Mouse (Mus musculus) heart, embryonic 13.5 days (tissue): ENCODE measurements around the gene Nt5c1b. TPM values are rescaled to one million over a fixed set of nuclear protein-coding genes. Genes with fewer than 3 reads are reported as not detected.
A peak's percentile ranks its signal among the peaks of the same experiment; 100 is the strongest.

Source experiments
- ATAC-seq: fragments of 200-750 bp; cut with Nextera tagmentation; 2 replicates; pipeline ENCODE4 v1.8.0; 2017; ENCODE audit warnings: moderate TSS enrichment; ENCODE audit not compliant: insufficient number of reproducible peaks, low FRiP score, low TSS enrichment; ENCODE audit errors: extremely low read depth
- H3K27ac ChIP-seq: fragments of 300-500 bp; sonication (generic); replicated peaks from 2 replicates; pipeline ENCODE4 v1.5.1; 2015; ENCODE audit warnings: moderate library complexity, mild to moderate bottlenecking, inconsistent platforms
- H3K27me3 ChIP-seq: fragments of 300-500 bp; sonication (generic); replicated peaks from 2 replicates; pipeline ENCODE4 v1.6.1; 2015; ENCODE audit warnings: mild to moderate bottlenecking, inconsistent platforms
- H3K36me3 ChIP-seq: fragments of 300-500 bp; sonication (generic); 2 replicates; pipeline ENCODE4 v1.6.1; 2015; ENCODE audit warnings: mild to moderate bottlenecking, inconsistent platforms
- H3K4me1 ChIP-seq: fragments of 300-500 bp; sonication (generic); 2 replicates; pipeline ENCODE4 v1.6.1; 2015; ENCODE audit warnings: inconsistent platforms
- H3K4me2 ChIP-seq: fragments of 300-500 bp; sonication (generic); 2 replicates; pipeline ENCODE4 v1.6.1; 2015; ENCODE audit warnings: inconsistent platforms, mild to moderate bottlenecking, moderate library complexity
- H3K4me3 ChIP-seq: fragments of 300-500 bp; sonication (generic); 2 replicates; pipeline ENCODE4 v1.5.1; 2015; ENCODE audit warnings: moderate library complexity, mild to moderate bottlenecking, inconsistent platforms
- H3K9ac ChIP-seq: fragments of 300-500 bp; sonication (generic); 2 replicates; pipeline ENCODE4 v1.6.1; 2015; ENCODE audit warnings: inconsistent platforms, mild to moderate bottlenecking, moderate library complexity
- H3K9me3 ChIP-seq: fragments of 300-500 bp; sonication (generic); 2 replicates; pipeline ENCODE4 v1.6.1; 2016; ENCODE audit warnings: inconsistent platforms
- WGBS: fragments of 180-500 bp; shearing (Covaris S2); methylation state at CpG from one replicate; pipeline ENCODE4 v1.1.7; 2015; ENCODE audit warnings: mixed read lengths; 5-methylcytosine and 5-hydroxymethylcytosine counted together
- polyA plus RNA-seq: library from polyadenylated mRNA; unstranded; fragments of >200 nt; fragmentation: Nextera tagmentation; extraction: Ambion mirVana; gene quantifications from 2 replicates; pipeline ENCODE4 v1.2.1, GENCODE M21; 2015

Nt5c1b gene
- polyA plus RNA-seq: 0.10 TPM in 1 of 2 replicates, not detected in the other

- Histone ChIP-seq H3K27me3 (no peaks in the 10 kb centered on the region), H3K4me3 (no peak within 1 kb of the TSS), H3K27ac (no peak within 1 kb of the TSS), H3K4me1 (no peaks in the 10 kb centered on the region), H3K4me2 (no peak within 1 kb of the TSS), H3K9ac (no peak within 1 kb of the TSS), H3K36me3 (no peaks in the 10 kb centered on the region), H3K9me3 (no peaks in the 10 kb centered on the region)
- 69% methylated on average over 3 of the region's 3 CpGs for WGBS
- no peak for ATAC-seq
These were observed at the start of gene Nt5c1b for GRCm38 (mm10) chr12:10369673-10370072. Gene Nt5c1b, plus strand, starts transcription at chr12:10369973.

GRCm38 (mm10) chr12:10327651-10328050, 42.1 kb upstream of the Nt5c1b start:
- Histone ChIP-seq H3K4me2 (no peak overlapping the region), H3K4me3 (no peak overlapping the region), H3K27ac (no peak overlapping the region), H3K36me3 (no peaks in the 10 kb centered on the region), H3K9me3 (no peaks in the 10 kb centered on the region), H3K27me3 (no peaks in the 10 kb centered on the region), H3K4me1 (no peaks in the 10 kb centered on the region), H3K9ac (no peak overlapping the region)
- WGBS: 70% methylated on average over 10 of the region's 10 CpGs
- no peak for ATAC-seq

GRCm38 (mm10) chr12:10329460-10329859, 40.3 kb upstream of the Nt5c1b start:
- 80% methylated on average over 2 of the region's 2 CpGs for WGBS
- H3K4me2 ChIP-seq: no peak overlapping the region
- H3K36me3 ChIP-seq: no peaks in the 10 kb centered on the region
- no peak overlapping the region for H3K4me3 ChIP-seq
- H3K27ac ChIP-seq: no peak overlapping the region
- no peaks in the 10 kb centered on the region for H3K27me3 ChIP-seq
- no peaks in the 10 kb centered on the region for H3K9me3 ChIP-seq
- no peak overlapping the region for H3K9ac ChIP-seq
- no peak for ATAC-seq
- H3K4me1 ChIP-seq: no peaks in the 10 kb centered on the region

GRCm38 (mm10) chr12:10340604-10341003, 29.2 kb upstream of the Nt5c1b start:
- Histone ChIP-seq H3K4me1 (no peaks in the 10 kb centered on the region), H3K27ac (no peak overlapping the region), H3K36me3 (no peaks in the 10 kb centered on the region), H3K9me3 (no peaks in the 10 kb centered on the region), H3K4me3 (no peak overlapping the region), H3K9ac (no peak overlapping the region), H3K4me2 (no peak overlapping the region), H3K27me3 (no peaks in the 10 kb centered on the region)
- ATAC-seq: no peak
- WGBS: 65% methylated on average over 5 of the region's 5 CpGs

- H3K4me3 ChIP-seq: no peak overlapping the region
- no peaks in the 10 kb centered on the region for H3K4me1 ChIP-seq
- ATAC-seq: no peak
- no peaks in the 10 kb centered on the region for H3K9me3 ChIP-seq
- H3K9ac ChIP-seq: no peak overlapping the region
- H3K4me2 ChIP-seq: no peak overlapping the region
- WGBS: 50% methylated on average over 3 of the region's 3 CpGs
- no peak overlapping the region for H3K27ac ChIP-seq
- no peaks in the 10 kb centered on the region for H3K36me3 ChIP-seq
- H3K27me3 ChIP-seq: no peaks in the 10 kb centered on the region
These were observed 19.1 kb upstream of the Nt5c1b start for GRCm38 (mm10) chr12:10350706-10351105.

- H3K9me3 ChIP-seq: no peaks in the 10 kb centered on the region
These were observed 12.0 kb upstream of the Nt5c1b start for GRCm38 (mm10) chr12:10357756-10358155.

GRCm38 (mm10) chr12:10390671-10391441, 21.1 kb downstream of the Nt5c1b start, which contains the start of gene Rdh14:
Gene Rdh14, plus strand, starts transcription at chr12:10390772.
- no peaks in the 10 kb centered on the region for H3K9me3 ChIP-seq
- peak; percentile 95 for ATAC-seq
- peak within 1 kb of the TSS; percentile 97 for H3K27ac ChIP-seq
- H3K4me1 ChIP-seq: peaks cover 19% of the 10 kb centered on the region
- WGBS: under 1% methylated on average over 53 of the region's 53 CpGs
- peaks cover 11% of the 10 kb centered on the region for H3K36me3 ChIP-seq
- H3K9ac ChIP-seq: peak within 1 kb of the TSS; percentile 91
- no peaks in the 10 kb centered on the region for H3K27me3 ChIP-seq
- H3K4me2 ChIP-seq: peak within 1 kb of the TSS; percentile 70
- peak within 1 kb of the TSS; percentile 83 for H3K4me3 ChIP-seq

More at GRCm38 (mm10) chr12:10357756-10358155, 12.0 kb upstream of the Nt5c1b start:
- Histone ChIP-seq H3K9ac (no peak overlapping the region), H3K36me3 (no peaks in the 10 kb centered on the region), H3K27ac (no peak overlapping the region), H3K27me3 (no peaks in the 10 kb centered on the region), H3K4me3 (no peak overlapping the region), H3K4me1 (no peaks in the 10 kb centered on the region), H3K4me2 (no peak overlapping the region)
- no peak for ATAC-seq
- WGBS: 60% methylated on average over 6 of the region's 6 CpGs

GRCm38 (mm10) chr12:10400788-10401187, 31.0 kb downstream of the Nt5c1b start:
- 0 out of 2 replicates have a peak, but pooled peaks cover 6% of the 10 kb centered on the region for H3K36me3 ChIP-seq
- 78% methylated on average over 1 of the region's 1 CpGs for whole genome bisulfite sequencing
- no peaks in the 10 kb centered on the region for H3K9me3 ChIP-seq
- H3K9ac ChIP-seq: no peak overlapping the region
- H3K4me2 ChIP-seq: no peak overlapping the region
- no peaks in the 10 kb centered on the region for H3K27me3 ChIP-seq
- H3K4me3 ChIP-seq: no peak overlapping the region
- H3K27ac ChIP-seq: no peak overlapping the region
- H3K4me1 ChIP-seq: no peaks in the 10 kb centered on the region
- no peak for ATAC-seq

- Histone ChIP-seq H3K27me3 (no peaks in the 10 kb centered on the region), H3K4me3 (no peak overlapping the region), H3K9me3 (no peaks in the 10 kb centered on the region), H3K9ac (no peak overlapping the region), H3K27ac (no peak overlapping the region), H3K36me3 (no peaks in the 10 kb centered on the region), H3K4me2 (no peak overlapping the region), H3K4me1 (no peaks in the 10 kb centered on the region)
- ATAC-seq: no peak
- WGBS: 54% methylated on average over 9 of the region's 9 CpGs
These were observed 32.8 kb downstream of the Nt5c1b start for GRCm38 (mm10) chr12:10402421-10403115.

GRCm38 (mm10) chr12:10410511-10411179, 40.9 kb downstream of the Nt5c1b start:
- Histone ChIP-seq H3K9me3 (no peaks in the 10 kb centered on the region), H3K4me2 (no peak overlapping the region), H3K9ac (no peak overlapping the region), H3K4me3 (no peak overlapping the region), H3K4me1 (peaks cover 8% of the 10 kb centered on the region), H3K36me3 (no peaks in the 10 kb centered on the region), H3K27me3 (no peaks in the 10 kb centered on the region), H3K27ac (no peak overlapping the region)
- WGBS: 75% methylated on average over 3 of the region's 3 CpGs
- no peak for ATAC-seq

- no peak overlapping the region for H3K9ac ChIP-seq
- 79% methylated on average over 1 of the region's 1 CpGs for WGBS
- H3K27me3 ChIP-seq: no peaks in the 10 kb centered on the region
- H3K4me1 ChIP-seq: peaks cover 8% of the 10 kb centered on the region
- H3K4me2 ChIP-seq: no peak overlapping the region
- H3K27ac ChIP-seq: no peak overlapping the region
- no peak for ATAC-seq
- no peaks in the 10 kb centered on the region for H3K36me3 ChIP-seq
- H3K4me3 ChIP-seq: no peak overlapping the region
- H3K9me3 ChIP-seq: no peaks in the 10 kb centered on the region
These were observed 41.7 kb downstream of the Nt5c1b start for GRCm38 (mm10) chr12:10411453-10411852.
